ENCODE assay signal across 10 mouse cellular contexts in genomic region chr5:134671335-134672197, GRCm38 (mm10). TPM values are rescaled to one million over a fixed set of nuclear protein-coding genes. Genes with fewer than 3 reads are reported as not detected.
A peak's percentile ranks its signal among the peaks of the same experiment; 100 is the strongest.
DNase-seq lines count a peak whose midpoint lies in the region; ATAC-seq lines count a peak whose summit lies in the region.
"Had no signal": no experiment of that assay in that cellular context is flagged by ENCODE, and none has a peak within 500 bp of the region (broad histone marks: within the 10 kb centered on the region; RNA-seq: fewer than 3 reads in every experiment).

No protein-coding gene starts in this region.

- H3K9ac ChIP-seq in forebrain, embryonic 13.5 days, result no peak overlapping the region
- H3K9ac ChIP-seq in hindbrain, embryonic 14.5 days, result no peak overlapping the region
- no peak overlapping the region for H3K9ac ChIP-seq in midbrain, embryonic 16.5 days (ENCODE audit: low read depth, low read length)
- H3K9ac ChIP-seq: intestine, embryonic 15.5 days had no signal

- 64% methylated on average over 17 of the region's 17 CpGs for WGBS in forebrain, embryonic 13.5 days
- whole genome bisulfite sequencing in hindbrain, embryonic 14.5 days, result 31% methylated on average over 17 of the region's 17 CpGs
- 52% methylated on average over 17 of the region's 17 CpGs for WGBS in midbrain, embryonic 16.5 days

- H3K27ac ChIP-seq in forebrain, embryonic 13.5 days, result peak overlapping the region; percentile 66
- peak overlapping the region; percentile 66 for H3K27ac ChIP-seq in hindbrain, embryonic 14.5 days
- H3K27ac ChIP-seq in midbrain, embryonic 16.5 days (ENCODE audit: low read length), result peak overlapping the region; percentile 38; the same call in 1 of the 2 replicates
- H3K27ac ChIP-seq: intestine, embryonic 15.5 days had no signal

- H3K4me2 ChIP-seq in forebrain, embryonic 13.5 days, result no peak overlapping the region
- H3K4me2 ChIP-seq in hindbrain, embryonic 14.5 days (replicated peaks), result no peak overlapping the region
- H3K4me2 ChIP-seq in midbrain, embryonic 16.5 days (ENCODE audit: low read length), result no peak overlapping the region
- H3K4me2 ChIP-seq: intestine, embryonic 15.5 days had no signal

- DNase-seq in kidney, postnatal 14 days, result peak; percentile 37
- DNase-seq in kidney, postnatal 10 days, result no peak
- DNase-seq in hindbrain, embryonic 14.5 days (ENCODE audit: low spot score), result peak; percentile 59
- no peak for DNase-seq in ovary, postnatal 36 days (ENCODE audit: low spot score)
- DNase-seq in adrenal gland, postnatal 10 days, result no peak
- DNase-seq: right cerebral cortex, postnatal 14 days had no signal

- no peaks in the 10 kb centered on the region for H3K27me3 ChIP-seq in forebrain, embryonic 13.5 days
- no peaks in the 10 kb centered on the region for H3K27me3 ChIP-seq in hindbrain, embryonic 14.5 days (ENCODE audit: control insufficient read depth, insufficient read depth, low read length)
- no peaks in the 10 kb centered on the region for H3K27me3 ChIP-seq in midbrain, embryonic 16.5 days (ENCODE audit: control insufficient read depth, insufficient read depth, low read depth, low read length)
- H3K27me3 ChIP-seq: intestine, embryonic 15.5 days had no signal

- no peak overlapping the region for H3K4me3 ChIP-seq in forebrain, embryonic 13.5 days
- no peak overlapping the region for H3K4me3 ChIP-seq in hindbrain, embryonic 14.5 days (replicated peaks; ENCODE audit: low read length)
- H3K4me3 ChIP-seq in midbrain, embryonic 16.5 days (ENCODE audit: low read depth, low read length), result no peak overlapping the region
- H3K4me3 ChIP-seq: intestine, embryonic 15.5 days; myocyte had no signal

- no peaks in the 10 kb centered on the region for H3K9me3 ChIP-seq in forebrain, embryonic 13.5 days (replicated peaks)
- no peaks in the 10 kb centered on the region for H3K9me3 ChIP-seq in hindbrain, embryonic 14.5 days (ENCODE audit: control insufficient read depth, low read length)
- no peaks in the 10 kb centered on the region for H3K9me3 ChIP-seq in midbrain, embryonic 16.5 days (replicated peaks; ENCODE audit: control insufficient read depth, low read length, poor library complexity, severe bottlenecking)
- H3K9me3 ChIP-seq: intestine, embryonic 15.5 days had no signal

- peaks cover 24% of the 10 kb centered on the region for H3K4me1 ChIP-seq in forebrain, embryonic 13.5 days
- H3K4me1 ChIP-seq in hindbrain, embryonic 14.5 days (replicated peaks; ENCODE audit: control insufficient read depth, insufficient read depth, low read length), result peaks cover 16% of the 10 kb centered on the region
- peaks cover 13% of the 10 kb centered on the region for H3K4me1 ChIP-seq in midbrain, embryonic 16.5 days (ENCODE audit: control insufficient read depth, insufficient read depth, low read length)

- no peak for ATAC-seq in forebrain, embryonic 13.5 days
- no peak for ATAC-seq in hindbrain, embryonic 14.5 days (ENCODE audit: low FRiP score)
- ATAC-seq in midbrain, embryonic 16.5 days, result no peak
- ATAC-seq: intestine, embryonic 15.5 days had no signal

- peaks cover 55% of the 10 kb centered on the region for H3K36me3 ChIP-seq in forebrain, embryonic 13.5 days (ENCODE audit: poor library complexity, severe bottlenecking)
- peaks cover 61% of the 10 kb centered on the region for H3K36me3 ChIP-seq in hindbrain, embryonic 14.5 days (replicated peaks; ENCODE audit: control insufficient read depth, insufficient read depth)
- peaks cover 26% of the 10 kb centered on the region for H3K36me3 ChIP-seq in midbrain, embryonic 16.5 days (ENCODE audit: control insufficient read depth, insufficient read depth, low read length)

RNA-seq across cellular contexts. Expression of gene Limk1, which starts 16.8 kb away (rescaled TPM):
- 13.8 and 14.1 TPM in 2 replicates for polyA plus RNA-seq in forebrain, embryonic 13.5 days (2015; fragmentation: Nextera tagmentation; extraction: Ambion mirVana)
- polyA plus RNA-seq in hindbrain, embryonic 14.5 days (2014; fragmentation: Nextera tagmentation; extraction: Ambion mirVana), result 25.5 and 26.4 TPM in 2 replicates
- 17.8 and 20.1 TPM in 2 replicates for polyA plus RNA-seq in midbrain, embryonic 16.5 days (2015; fragmentation: Nextera tagmentation; extraction: Ambion mirVana)
- total RNA-seq in adrenal gland, postnatal 10 days (2021), result 10 to 100 TPM; 17.9 to 20.5 TPM

RNA-seq across cellular contexts. Expression of gene Eif4h, which starts 32.3 kb away (rescaled TPM):
- polyA plus RNA-seq in forebrain, embryonic 13.5 days (2015; fragmentation: Nextera tagmentation; extraction: Ambion mirVana), result 402 and 441 TPM in 2 replicates
- 329 and 343 TPM in 2 replicates for polyA plus RNA-seq in hindbrain, embryonic 14.5 days (2014; fragmentation: Nextera tagmentation; extraction: Ambion mirVana)
- polyA plus RNA-seq in midbrain, embryonic 16.5 days (2015; fragmentation: Nextera tagmentation; extraction: Ambion mirVana), result 321 and 329 TPM in 2 replicates
- 100 to 1,000 TPM; 270 to 283 TPM for total RNA-seq in adrenal gland, postnatal 10 days (2021)

RNA-seq across cellular contexts. Expression of gene Lat2, which starts 56.7 kb away (rescaled TPM):
- polyA plus RNA-seq in forebrain, embryonic 13.5 days (2015; fragmentation: Nextera tagmentation; extraction: Ambion mirVana), result 3.4 and 5.3 TPM in 2 replicates
- 1.1 and 1.5 TPM in 2 replicates for polyA plus RNA-seq in hindbrain, embryonic 14.5 days (2014; fragmentation: Nextera tagmentation; extraction: Ambion mirVana)
- 2.4 and 2.7 TPM in 2 replicates for polyA plus RNA-seq in midbrain, embryonic 16.5 days (2015; fragmentation: Nextera tagmentation; extraction: Ambion mirVana)
- 1 to 10 TPM; 3.8 to 4.3 TPM for total RNA-seq in adrenal gland, postnatal 10 days (2021)

Comparison
In these comparisons a context has a peak if more than half of its experiments do, and no peak if none do; other contexts are left out.
1. DNase-seq: peak in kidney, postnatal 14 days (single experiment) and hindbrain, embryonic 14.5 days (single experiment); none in kidney, postnatal 10 days (single experiment), ovary, postnatal 36 days (single experiment) and adrenal gland, postnatal 10 days (single experiment).
2. Peak in every context shown above with its lines, with median percentiles within 50 percentile points of each other: H3K27ac ChIP-seq.